Mouse (Mus musculus) stomach, postnatal 0 days (tissue): ENCODE measurements around the gene Nr1i2.
A peak's percentile ranks its signal among the peaks of the same experiment; 100 is the strongest.

ENCODE experiments used
- CTCF ChIP-seq: IDR thresholded peaks from 2 replicates; pipeline ENCODE4 v1.5.1; 2016; ENCODE audit warnings: antibody characterized with exemption, low read depth, mild to moderate bottlenecking, moderate library complexity
- EP300 ChIP-seq: optimal IDR thresholded peaks from 2 replicates; pipeline ENCODE3; 2016; ENCODE audit warnings: antibody characterized with exemption

DNA sequence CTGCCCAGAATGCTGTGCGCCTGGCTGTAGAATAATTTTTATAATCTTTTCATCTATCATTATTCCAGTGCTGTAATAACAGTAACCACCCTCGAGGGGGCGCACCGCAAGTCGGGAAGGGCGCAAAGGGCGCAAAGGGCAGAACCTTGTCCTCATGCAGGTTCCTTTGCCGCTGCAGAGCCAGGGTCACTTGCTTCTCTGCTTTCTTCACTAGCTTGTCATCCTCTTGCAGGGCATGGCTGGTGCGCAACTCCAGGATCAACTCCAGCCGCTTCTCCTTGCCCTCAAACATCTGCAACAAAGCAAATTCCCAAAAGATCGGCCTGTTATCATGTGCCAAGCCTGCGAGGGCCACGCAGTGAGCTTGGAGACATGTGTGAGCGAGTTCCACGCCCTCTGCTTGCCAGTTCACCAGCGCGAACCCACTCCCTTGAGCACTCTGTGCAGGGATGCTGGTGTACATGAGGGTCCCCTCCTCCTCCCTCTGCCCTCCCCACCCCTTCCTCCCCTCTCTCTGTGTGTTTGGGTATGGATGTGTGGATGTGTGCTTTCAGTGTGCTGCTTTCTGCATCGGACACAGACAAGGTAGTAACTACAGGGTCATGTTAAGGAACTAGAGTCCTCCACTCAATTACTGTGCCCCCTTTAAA lies 12.1 kb upstream of the Nr1i2 start:
- TF ChIP-seq CTCF (peak; percentile 69), EP300 (no peak)
